Mouse (Mus musculus) stomach, postnatal 0 days (tissue): ENCODE measurements around the gene Olfr149. TPM values are rescaled to one million over a fixed set of nuclear protein-coding genes. Genes with fewer than 3 reads are reported as not detected.

ENCODE experiments used
- ATAC-seq: fragments of 200-750 bp; cut with Nextera tagmentation; 2 replicates; pipeline ENCODE4 v1.8.0; 2017; ENCODE audit not compliant: low FRiP score, low TSS enrichment
- DNase-seq: peaks from one replicate; pipeline ENCODE4 v3.0.0-alpha.2; 2016; ENCODE audit warnings: low spot score
- H3K27ac ChIP-seq: fragments of 300-500 bp; sonication (generic); replicated peaks from 2 replicates; pipeline ENCODE4 v1.5.1; 2014; ENCODE audit warnings: mild to moderate bottlenecking, control low read depth
- H3K27me3 ChIP-seq: fragments of 300-500 bp; sonication (generic); 2 replicates; pipeline ENCODE4 v1.6.1; 2014; ENCODE audit warnings: low read length; ENCODE audit not compliant: control insufficient read depth, insufficient read depth
- H3K36me3 ChIP-seq: fragments of 300-500 bp; sonication (generic); 2 replicates; pipeline ENCODE4 v1.6.1; 2014; ENCODE audit warnings: low read length, mixed read lengths; ENCODE audit not compliant: control insufficient read depth, insufficient read depth
- H3K4me1 ChIP-seq: fragments of 300-500 bp; sonication (generic); replicated peaks from 2 replicates; pipeline ENCODE4 v1.6.1; 2014; ENCODE audit warnings: antibody characterized with exemption; ENCODE audit not compliant: control insufficient read depth, insufficient read depth
- H3K4me2 ChIP-seq: fragments of 300-500 bp; sonication (generic); replicated peaks from 2 replicates; pipeline ENCODE4 v1.6.1; 2014; ENCODE audit warnings: low read depth, mild to moderate bottlenecking, control low read depth, moderate library complexity
- H3K4me3 ChIP-seq: fragments of 300-500 bp; sonication (generic); 2 replicates; pipeline ENCODE4 v1.5.1; 2014; ENCODE audit warnings: low read depth, low read length, control low read depth
- H3K9ac ChIP-seq: fragments of 300-500 bp; sonication (generic); 2 replicates; pipeline ENCODE4 v1.6.1; 2014; ENCODE audit warnings: mild to moderate bottlenecking, low read length, control low read depth, mixed read lengths
- H3K9me3 ChIP-seq: fragments of 300-500 bp; sonication (generic); 2 replicates; pipeline ENCODE4 v1.6.1; 2016; ENCODE audit warnings: low read length; ENCODE audit not compliant: control insufficient read depth
- CTCF ChIP-seq: IDR thresholded peaks from 2 replicates; pipeline ENCODE4 v1.5.1; 2016; ENCODE audit warnings: antibody characterized with exemption, low read depth, mild to moderate bottlenecking, moderate library complexity
- EP300 ChIP-seq: optimal IDR thresholded peaks from 2 replicates; pipeline ENCODE3; 2016; ENCODE audit warnings: antibody characterized with exemption
- WGBS: fragments of 180-500 bp; shearing (Covaris S2); extraction: QIAGEN DNeasy Blood & Tissue Kit; methylation state at CpG from one replicate; pipeline ENCODE4 v1.1.7; 2014; 5-methylcytosine and 5-hydroxymethylcytosine counted together
- polyA plus RNA-seq: library from polyadenylated mRNA; unstranded; fragments of >200 nt; fragmentation: Nextera tagmentation; extraction: Ambion mirVana; gene quantifications from 2 replicates; pipeline ENCODE4 v1.2.1, GENCODE M21; 2015

Gene Olfr149
- not detected in 2 replicates for polyA plus RNA-seq

DNA sequence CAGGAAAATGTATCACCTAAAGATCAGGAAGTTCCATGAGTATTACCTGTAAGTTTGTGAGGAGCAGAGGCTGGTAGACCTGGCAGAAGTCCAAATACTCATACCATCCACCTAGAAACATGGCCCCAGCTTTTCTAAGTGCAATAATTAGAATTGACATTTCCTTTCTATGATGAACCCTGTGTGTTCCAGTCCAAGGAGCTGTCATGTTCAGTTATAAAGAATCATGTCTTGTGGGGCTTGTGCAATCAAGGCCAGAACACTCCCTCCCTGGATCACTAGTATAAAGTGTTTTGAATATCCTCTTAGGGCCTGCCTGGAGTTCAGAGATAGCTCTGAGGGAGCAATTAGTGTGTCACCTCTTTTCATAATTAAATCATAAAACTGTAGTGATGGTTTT lies at the start of gene Olfr149:
Olfr149 (minus strand) TSS at position 101 of the 400 bp plus-strand sequence.
- H3K27ac ChIP-seq: no peak within 1 kb of the TSS
- H3K4me3 ChIP-seq: no peak within 1 kb of the TSS
- H3K36me3 ChIP-seq: no peaks in the 10 kb centered on the region
- H3K4me1 ChIP-seq: no peaks in the 10 kb centered on the region
- no peak for TF ChIP-seq EP300
- no peak for TF ChIP-seq CTCF
- H3K4me2 ChIP-seq: no peak within 1 kb of the TSS
- no peak for ATAC-seq
- no peak for DNase-seq
- H3K9me3 ChIP-seq: no peaks in the 10 kb centered on the region
- no peaks in the 10 kb centered on the region for H3K27me3 ChIP-seq
- H3K9ac ChIP-seq: no peak within 1 kb of the TSS

DNA sequence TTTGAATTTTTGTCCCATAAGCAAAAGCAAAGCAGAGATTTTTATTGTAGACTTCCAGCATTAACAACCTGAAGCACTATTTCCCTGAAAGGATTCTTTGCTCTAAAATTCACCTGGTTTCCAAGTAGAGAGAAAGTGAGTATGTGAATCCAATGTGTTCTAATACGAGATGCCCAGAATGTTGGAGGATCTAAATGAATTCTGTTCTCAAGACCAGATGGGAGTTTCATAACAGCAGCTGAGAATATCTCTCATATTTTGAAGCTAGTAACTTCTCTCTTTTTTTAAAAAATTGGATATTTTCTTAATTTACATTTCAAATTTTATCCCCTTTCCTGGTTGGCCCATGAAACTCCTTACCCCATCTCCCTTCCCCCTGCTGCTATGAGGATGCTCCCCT lies 39.5 kb upstream of the Olfr149 start:
- 85% methylated on average over 1 of the region's 1 CpGs for WGBS
- Histone ChIP-seq H3K36me3 (no peaks in the 10 kb centered on the region), H3K4me1 (no peaks in the 10 kb centered on the region), H3K9me3 (no peaks in the 10 kb centered on the region), H3K9ac (no peak overlapping the region), H3K27ac (no peak overlapping the region), H3K4me3 (no peak overlapping the region), H3K27me3 (no peaks in the 10 kb centered on the region), H3K4me2 (no peak overlapping the region)
- ATAC-seq (no peak), DNase-seq (no peak)
- no peak for TF ChIP-seq CTCF
- no peak for TF ChIP-seq EP300

DNA sequence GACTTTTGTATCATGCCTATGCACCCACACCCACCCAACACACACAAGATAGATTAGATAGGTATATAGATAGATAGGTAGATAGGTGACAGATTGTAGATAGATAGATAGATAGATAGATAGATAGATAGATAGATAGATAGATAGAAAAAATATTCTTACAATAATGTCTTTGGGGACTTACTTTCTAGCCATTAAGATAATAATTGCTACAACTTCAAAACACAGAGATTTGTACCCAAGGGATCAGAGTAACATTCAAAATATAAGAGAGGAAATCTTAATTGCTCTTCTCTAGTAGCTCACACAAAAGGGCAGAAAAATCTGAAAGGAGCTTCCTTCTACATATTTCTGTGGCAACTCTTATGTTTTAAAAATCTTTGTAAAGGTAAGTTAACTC lies 39.0 kb upstream of the Olfr149 start, which contains the start of gene Olfr967:
Olfr967 (plus strand) TSS at position 301 of the 400 bp plus-strand sequence.
- no peak within 1 kb of the TSS for H3K27ac ChIP-seq
- no peak within 1 kb of the TSS for H3K4me2 ChIP-seq
- no peak within 1 kb of the TSS for H3K4me3 ChIP-seq
- no peaks in the 10 kb centered on the region for H3K9me3 ChIP-seq
- no peaks in the 10 kb centered on the region for H3K4me1 ChIP-seq
- ATAC-seq: no peak
- no peak within 1 kb of the TSS for H3K9ac ChIP-seq
- H3K27me3 ChIP-seq: no peaks in the 10 kb centered on the region
- no peak for DNase-seq
- no peak for TF ChIP-seq EP300
- no peak for TF ChIP-seq CTCF
- H3K36me3 ChIP-seq: no peaks in the 10 kb centered on the region

DNA sequence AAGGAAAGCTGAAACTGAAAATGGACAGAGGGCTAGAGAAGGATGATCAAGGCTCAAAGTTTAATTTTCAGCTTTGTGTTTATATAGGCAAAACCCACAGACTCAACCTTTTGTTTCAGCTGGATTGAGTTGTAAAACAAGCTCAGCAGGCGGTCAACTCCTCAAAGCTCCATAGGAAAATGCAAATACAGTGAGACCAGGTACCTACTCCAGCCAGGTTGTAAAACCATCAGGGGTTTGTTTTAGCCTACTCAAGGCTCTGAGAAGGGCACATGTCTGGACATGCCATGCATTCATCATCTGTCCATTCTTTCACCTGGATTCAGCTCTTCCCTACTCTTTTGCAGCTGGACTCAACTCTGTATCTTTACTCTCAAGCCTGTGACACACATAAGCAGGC lies 33.8 kb upstream of the Olfr149 start:
- no peak overlapping the region for H3K9ac ChIP-seq
- no peaks in the 10 kb centered on the region for H3K4me1 ChIP-seq
- no peaks in the 10 kb centered on the region for H3K27me3 ChIP-seq
- H3K36me3 ChIP-seq: no peaks in the 10 kb centered on the region
- TF ChIP-seq CTCF (no peak), EP300 (no peak)
- no peak overlapping the region for H3K4me2 ChIP-seq
- H3K27ac ChIP-seq: no peak overlapping the region
- H3K9me3 ChIP-seq: no peaks in the 10 kb centered on the region
- DNase-seq: no peak
- WGBS: 94% methylated on average over 1 of the region's 1 CpGs
- ATAC-seq: no peak
- H3K4me3 ChIP-seq: no peak overlapping the region

DNA sequence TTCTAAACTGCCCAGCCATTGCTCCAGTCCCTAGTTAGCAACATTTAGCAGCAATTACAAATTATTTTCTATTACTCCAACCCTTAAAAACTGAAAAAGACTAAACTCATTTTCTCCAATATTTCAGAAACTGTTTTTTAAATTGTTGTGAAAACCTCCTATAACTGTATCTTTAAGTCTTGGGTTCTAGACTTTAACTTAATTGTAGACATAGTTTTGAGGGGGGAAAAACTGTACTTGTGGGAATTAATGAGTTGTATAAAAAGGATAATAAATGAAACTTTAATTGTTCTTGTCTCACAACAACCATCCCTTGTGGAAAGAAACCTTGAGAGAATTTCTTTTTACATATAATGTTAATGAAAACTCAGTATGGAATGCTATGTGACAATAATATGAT lies 23.8 kb upstream of the Olfr149 start, which contains the start of gene Olfr150:
Olfr150 (plus strand) TSS at position 301 of the 400 bp plus-strand sequence.
- Histone ChIP-seq H3K9me3 (no peaks in the 10 kb centered on the region), H3K36me3 (no peaks in the 10 kb centered on the region), H3K27ac (no peak within 1 kb of the TSS), H3K9ac (no peak within 1 kb of the TSS), H3K4me2 (no peak within 1 kb of the TSS), H3K4me3 (no peak within 1 kb of the TSS), H3K27me3 (no peaks in the 10 kb centered on the region), H3K4me1 (no peaks in the 10 kb centered on the region)
- no peak for DNase-seq
- no peak for ATAC-seq
- no peak for TF ChIP-seq EP300
- TF ChIP-seq CTCF: no peak

DNA sequence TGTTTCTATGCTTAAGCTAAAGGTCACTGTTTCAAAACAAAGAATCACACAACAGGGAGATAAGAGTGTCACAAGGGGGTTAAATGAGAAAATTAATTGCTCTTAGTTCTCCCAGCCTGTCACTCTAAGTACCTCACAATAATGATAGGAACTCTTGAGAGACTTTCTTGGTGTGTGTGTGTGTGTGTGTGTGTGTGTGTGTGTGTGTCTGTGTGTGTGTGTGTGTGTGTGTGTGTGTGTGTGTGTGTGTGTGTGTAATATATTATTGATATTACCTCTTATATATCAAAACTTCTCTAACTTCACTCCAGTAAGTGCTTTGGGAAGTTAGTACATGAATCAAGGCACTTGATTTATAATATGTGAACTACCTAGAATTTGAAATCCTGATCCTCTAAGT lies 4.1 kb upstream of the Olfr149 start, which contains the start of gene Olfr965:
Olfr965 (plus strand) TSS at position 301 of the 400 bp plus-strand sequence.
- Histone ChIP-seq H3K4me2 (no peak within 1 kb of the TSS), H3K9me3 (no peaks in the 10 kb centered on the region), H3K36me3 (no peaks in the 10 kb centered on the region), H3K9ac (no peak within 1 kb of the TSS), H3K27me3 (no peaks in the 10 kb centered on the region), H3K4me1 (no peaks in the 10 kb centered on the region), H3K27ac (no peak within 1 kb of the TSS), H3K4me3 (no peak within 1 kb of the TSS)
- ATAC-seq: no peak
- no peak for TF ChIP-seq CTCF
- no peak for TF ChIP-seq EP300
- DNase-seq: no peak
